Mouse (Mus musculus) megakaryocyte, embryonic 14.5 days (primary cell): ENCODE data around the gene Gm20388.

Source experiments
- FLI1 ChIP-seq: IDR thresholded peaks from 2 replicates; pipeline ENCODE4 v1.6.1; 2012; ENCODE audit warnings: low read length, inconsistent platforms, mixed read lengths
- GATA1 ChIP-seq: IDR thresholded peaks from 3 replicates; pipeline ENCODE4 v1.6.1; 2012; ENCODE audit warnings: mixed read lengths, low read length, inconsistent platforms, borderline replicate concordance

GRCm38 (mm10) chr8:121980792-121981519, 2070.3 kb downstream of the Gm20388 start:
- no peak for TF ChIP-seq GATA1
- no peak for TF ChIP-seq FLI1
